Mouse (Mus musculus) heart, embryonic 14.5 days (tissue): Measurements from ENCODE around the gene Ddx6. TPM values are rescaled to one million over a fixed set of nuclear protein-coding genes. Genes with fewer than 3 reads are reported as not detected.

ENCODE experiments used
- ATAC-seq: fragments of 200-750 bp; cut with Nextera tagmentation; 2 replicates; pipeline ENCODE4 v1.8.0; 2017; ENCODE audit warnings: low read depth, moderate TSS enrichment; ENCODE audit not compliant: insufficient number of reproducible peaks, insufficient read depth, low FRiP score
- H3K27ac ChIP-seq, 2 experiments: fragments of 200-500 bp in 1 of 2; fragments of 300-500 bp in 1 of 2; sonication (generic) in 1 of 2; replicated peaks in 1 of 2; 2 replicates each; pipeline ENCODE4 v1.5.1; 2012 to 2014; ENCODE audit warnings: low read depth in 2 of 2, low read length in 2 of 2, control low read depth in 1 of 2, mild to moderate bottlenecking in 1 of 2, mixed read lengths in 1 of 2; ENCODE audit not compliant: control insufficient read depth in 1 of 2, insufficient read depth in 1 of 2
- H3K27me3 ChIP-seq: fragments of 300-500 bp; sonication (generic); 2 replicates; pipeline ENCODE4 v1.6.1; 2014; ENCODE audit warnings: mild to moderate bottlenecking, low read length, control low read depth; ENCODE audit not compliant: control insufficient read depth, insufficient read depth
- H3K36me3 ChIP-seq: fragments of 300-500 bp; sonication (generic); 2 replicates; pipeline ENCODE4 v1.6.1; 2014; ENCODE audit warnings: mild to moderate bottlenecking, control low read depth, low read length, mixed read lengths; ENCODE audit not compliant: control insufficient read depth, insufficient read depth
- H3K4me1 ChIP-seq, 2 experiments: fragments of 200-500 bp in 1 of 2; fragments of 300-500 bp in 1 of 2; sonication (generic) in 1 of 2; 2 replicates each; pipeline ENCODE4 v1.6.1; 2012 to 2014; ENCODE audit warnings: low read length in 2 of 2, control low read depth in 1 of 2, mixed read lengths in 1 of 2; ENCODE audit not compliant: control insufficient read depth in 2 of 2, insufficient read depth in 2 of 2
- H3K4me2 ChIP-seq: fragments of 300-500 bp; sonication (generic); 2 replicates; pipeline ENCODE4 v1.6.1; 2014; ENCODE audit warnings: mild to moderate bottlenecking, low read length
- H3K4me3 ChIP-seq, 2 experiments: fragments of 200-500 bp in 1 of 2; fragments of 300-500 bp in 1 of 2; sonication (generic) in 1 of 2; 2 replicates each; pipeline ENCODE4 v1.5.1; 2012 to 2014; ENCODE audit warnings: low read length in 2 of 2, mild to moderate bottlenecking in 2 of 2, control low read depth in 1 of 2, low read depth in 1 of 2, moderate library complexity in 1 of 2; ENCODE audit not compliant: control insufficient read depth in 1 of 2, insufficient read depth in 1 of 2
- H3K9ac ChIP-seq: fragments of 300-500 bp; sonication (generic); 2 replicates; pipeline ENCODE4 v1.6.1; 2014; ENCODE audit warnings: mild to moderate bottlenecking, low read length
- H3K9me3 ChIP-seq: fragments of 300-500 bp; sonication (generic); 2 replicates; pipeline ENCODE4 v1.6.1; 2016; ENCODE audit warnings: low read length, control low read depth; ENCODE audit not compliant: control insufficient read depth
- WGBS: fragments of 180-500 bp; shearing (Covaris S2); extraction: QIAGEN DNeasy Blood & Tissue Kit; methylation state at CpG from one replicate; pipeline ENCODE4 v1.1.7; 2014; 5-methylcytosine and 5-hydroxymethylcytosine counted together
- polyA plus RNA-seq: library from polyadenylated mRNA; unstranded; fragments of >200 nt; fragmentation: Nextera tagmentation; extraction: Ambion mirVana; gene quantifications from 2 replicates; pipeline ENCODE4 v1.2.1, GENCODE M21; 2014

The Ddx6 gene
- polyA plus RNA-seq, 1 experiment from 2014 or later = 14.9 TPM

DNA sequence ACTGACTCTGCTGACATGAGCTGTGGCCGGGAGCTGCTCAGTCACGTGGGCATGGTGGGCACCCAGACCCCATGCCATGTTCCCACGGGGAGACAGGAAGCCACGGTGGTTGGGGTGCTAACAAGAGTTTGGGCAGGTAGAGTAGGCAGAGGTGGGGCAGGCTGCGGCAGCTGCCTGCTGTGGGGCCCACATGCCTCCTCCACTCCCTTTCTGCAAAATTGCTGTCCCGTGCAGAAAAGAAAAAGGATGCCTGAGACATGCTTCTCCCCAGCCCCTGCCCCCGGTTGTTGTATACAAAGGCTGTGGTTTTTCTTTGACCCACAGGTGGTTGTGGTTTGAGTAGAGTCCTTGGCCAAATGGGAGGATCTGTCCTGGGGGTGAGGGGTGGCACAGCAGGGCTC lies 44.2 kb downstream of the Ddx6 start:
- Histone ChIP-seq H3K9ac (no peak overlapping the region), H3K9me3 (no peaks in the 10 kb centered on the region), H3K27ac (no peak overlapping the region), H3K36me3 (no peaks in the 10 kb centered on the region), H3K4me2 (no peak overlapping the region), H3K4me1 (0 out of 4 replicates have a peak, but pooled peaks cover 0 to 3% of the 10 kb centered on the region in 2 experiments), H3K27me3 (no peaks in the 10 kb centered on the region), H3K4me3 (no peak overlapping the region)
- no peak for ATAC-seq
- 79% methylated on average over 7 of the region's 7 CpGs for WGBS

DNA sequence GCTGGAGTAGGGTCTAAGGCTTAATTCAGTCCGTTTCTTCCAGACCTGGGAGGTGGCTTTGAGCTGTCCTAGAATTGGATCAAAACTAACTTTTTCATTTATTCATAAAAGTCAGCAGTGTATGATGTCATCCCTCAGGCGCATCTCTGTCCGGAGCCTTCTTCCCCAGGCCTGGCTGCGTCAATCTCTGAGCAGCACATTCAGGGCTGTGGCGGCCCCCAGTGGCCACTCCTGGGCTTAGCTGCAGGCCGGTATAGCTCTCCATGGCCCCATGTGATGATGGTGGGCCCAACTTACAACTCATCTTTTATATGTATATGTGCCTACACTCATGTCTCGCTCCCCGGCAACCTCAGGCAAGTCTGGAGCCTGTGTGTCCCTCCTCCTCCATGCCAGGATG lies 47.3 kb downstream of the Ddx6 start:
- Histone ChIP-seq H3K4me2 (no peak overlapping the region), H3K9me3 (no peaks in the 10 kb centered on the region), H3K27me3 (no peaks in the 10 kb centered on the region), H3K27ac (no peak overlapping the region), H3K9ac (no peak overlapping the region), H3K36me3 (no peaks in the 10 kb centered on the region), H3K4me1 (peaks cover 3 to 4% of the 10 kb centered on the region in 2 experiments; a peak in 2 of 4 replicates), H3K4me3 (no peak overlapping the region)
- 10% methylated on average over 8 of the region's 8 CpGs for WGBS
- peak; percentile 42; the same call in 1 of the 2 replicates for ATAC-seq

DNA sequence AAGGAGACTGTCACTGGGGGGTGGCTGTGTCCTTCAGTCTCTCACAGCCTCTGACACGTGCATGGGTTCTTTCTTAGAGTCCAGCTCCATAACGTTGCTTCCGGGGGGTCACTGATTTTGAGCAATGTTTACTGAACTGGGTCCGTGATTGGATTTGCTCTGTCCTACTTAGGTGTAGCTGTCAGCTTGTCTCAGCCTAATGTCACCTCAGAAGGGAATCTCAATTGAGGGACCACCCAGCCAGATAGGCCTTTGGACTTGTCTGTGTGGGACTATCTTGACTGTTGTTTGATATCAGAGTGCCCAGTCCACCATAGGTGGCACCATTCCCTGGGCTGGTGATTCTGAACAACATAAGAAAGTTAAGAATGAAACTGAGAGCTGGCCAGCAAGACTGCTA lies 49.2 kb downstream of the Ddx6 start:
- Histone ChIP-seq H3K4me3 (no peak overlapping the region), H3K36me3 (no peaks in the 10 kb centered on the region), H3K9ac (no peak overlapping the region), H3K27me3 (no peaks in the 10 kb centered on the region), H3K4me2 (no peak overlapping the region), H3K27ac (no peak overlapping the region), H3K4me1 (peaks cover 3 to 4% of the 10 kb centered on the region in 2 experiments; a peak in 2 of 4 replicates), H3K9me3 (no peaks in the 10 kb centered on the region)
- no peak for ATAC-seq
- WGBS = 63% methylated on average over 4 of the region's 4 CpGs

DNA sequence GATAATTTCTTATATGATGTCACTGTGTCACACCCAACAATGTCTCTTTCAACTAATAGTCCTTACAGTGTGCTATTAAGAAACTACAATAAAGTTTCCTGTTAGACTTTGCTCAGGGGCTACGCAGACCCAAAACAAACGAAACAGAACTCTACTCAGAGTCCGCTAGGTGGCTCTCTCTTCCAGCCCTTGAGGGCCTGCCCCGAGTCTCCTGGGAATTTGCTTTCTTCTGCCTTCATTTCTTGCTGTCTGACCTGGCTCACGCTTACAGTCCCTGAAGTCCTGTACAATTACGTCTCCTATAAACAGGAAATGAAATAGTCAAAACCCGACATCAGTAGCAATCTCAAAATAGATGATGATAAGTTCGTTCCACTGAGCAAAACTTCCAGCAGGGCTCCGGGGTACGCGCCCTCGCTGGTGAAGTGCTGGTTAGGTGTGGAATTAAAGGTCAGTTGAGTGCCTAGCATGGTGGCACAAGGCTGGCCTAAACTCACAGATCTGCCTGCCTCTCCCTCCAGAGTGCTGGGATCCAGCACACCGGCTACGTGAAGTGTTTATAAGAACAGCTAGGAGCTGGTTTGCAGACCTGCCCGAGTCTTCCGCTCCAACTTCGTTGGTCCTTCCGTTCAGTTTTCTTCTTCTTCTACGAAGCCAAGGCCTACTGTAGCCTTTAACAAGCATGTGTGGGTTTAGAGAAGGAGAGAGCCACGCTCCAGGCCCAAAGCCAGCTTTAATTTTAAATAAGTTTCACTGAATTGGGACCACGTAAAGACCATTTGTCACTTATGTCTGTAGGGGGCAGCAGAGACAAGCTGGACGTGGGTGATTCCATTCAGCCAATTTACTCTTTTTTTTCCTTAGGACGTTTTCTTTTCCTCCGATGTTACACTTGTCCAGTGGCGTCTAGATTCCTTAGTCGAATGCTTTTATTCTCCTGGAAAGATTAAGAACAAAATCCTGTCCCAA lies 50.7 kb downstream of the Ddx6 start:
- Histone ChIP-seq H3K9me3 (no peaks in the 10 kb centered on the region), H3K4me3 (peak overlapping the region; percentile 37 to 48), H3K27me3 (no peaks in the 10 kb centered on the region), H3K9ac (peak overlapping the region; percentile 65), H3K27ac (peak overlapping the region in 1 of 2 experiments; percentile 24; a peak in 1 of 4 replicates), H3K4me2 (peak overlapping the region; percentile 73), H3K36me3 (no peaks in the 10 kb centered on the region), H3K4me1 (peaks cover 3 to 4% of the 10 kb centered on the region in 2 experiments; a peak in 2 of 4 replicates)
- 20% methylated on average over 26 of the region's 26 CpGs for WGBS
- no peak; the same call in 1 of the 2 replicates for ATAC-seq

DNA sequence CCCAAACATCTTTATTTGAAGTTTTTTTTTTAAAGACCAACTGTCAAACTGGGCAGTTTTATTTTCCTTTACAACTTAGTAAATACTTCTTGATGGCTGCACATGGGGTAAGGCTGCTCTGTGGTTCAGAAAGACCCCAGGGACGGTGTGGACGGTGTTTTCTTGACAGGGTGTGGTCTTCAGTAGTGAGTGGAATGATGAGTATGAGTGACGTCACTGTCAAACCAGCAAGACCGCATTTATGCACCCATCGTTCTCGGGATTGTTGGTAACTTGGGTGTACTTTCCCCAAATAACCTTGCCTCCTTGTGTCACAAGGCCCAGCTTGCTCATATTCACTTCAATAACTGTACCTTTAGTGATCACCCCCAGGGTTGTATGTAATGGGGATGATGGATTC lies 59.0 kb downstream of the Ddx6 start:
- no peak overlapping the region for H3K9ac ChIP-seq
- no peak overlapping the region for H3K4me2 ChIP-seq
- no peaks in the 10 kb centered on the region for H3K36me3 ChIP-seq
- H3K4me1 ChIP-seq = no peaks in the 10 kb centered on the region
- no peak for ATAC-seq
- no peaks in the 10 kb centered on the region for H3K9me3 ChIP-seq
- H3K27me3 ChIP-seq = no peaks in the 10 kb centered on the region
- no peak overlapping the region for H3K27ac ChIP-seq
- no peak overlapping the region for H3K4me3 ChIP-seq
- WGBS = 80% methylated on average over 6 of the region's 6 CpGs

DNA sequence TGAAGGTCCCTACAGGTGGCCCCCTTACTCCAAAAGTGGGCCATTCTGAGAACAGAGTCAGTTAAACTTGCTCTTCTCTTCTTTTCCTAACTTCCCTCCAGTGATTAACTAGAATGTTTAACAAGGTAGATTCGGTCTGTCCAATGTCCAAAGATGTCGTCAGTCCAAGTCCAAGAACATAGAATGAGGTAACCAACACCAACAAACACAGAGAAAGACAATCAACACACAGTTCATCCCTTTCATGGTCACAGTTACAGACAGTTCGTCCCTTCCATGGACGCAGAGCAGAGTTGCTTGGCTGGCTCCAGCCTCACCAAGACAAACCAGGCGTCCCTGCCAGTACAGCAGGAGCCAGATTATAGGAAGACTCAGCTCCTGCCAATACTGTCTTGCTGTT lies 66.7 kb downstream of the Ddx6 start:
- Histone ChIP-seq H3K4me1 (no peaks in the 10 kb centered on the region), H3K27me3 (no peaks in the 10 kb centered on the region), H3K4me3 (no peak overlapping the region), H3K4me2 (no peak overlapping the region), H3K9me3 (no peaks in the 10 kb centered on the region), H3K9ac (no peak overlapping the region), H3K27ac (no peak overlapping the region), H3K36me3 (no peaks in the 10 kb centered on the region)
- WGBS = 78% methylated on average over 5 of the region's 5 CpGs
- no peak for ATAC-seq

DNA sequence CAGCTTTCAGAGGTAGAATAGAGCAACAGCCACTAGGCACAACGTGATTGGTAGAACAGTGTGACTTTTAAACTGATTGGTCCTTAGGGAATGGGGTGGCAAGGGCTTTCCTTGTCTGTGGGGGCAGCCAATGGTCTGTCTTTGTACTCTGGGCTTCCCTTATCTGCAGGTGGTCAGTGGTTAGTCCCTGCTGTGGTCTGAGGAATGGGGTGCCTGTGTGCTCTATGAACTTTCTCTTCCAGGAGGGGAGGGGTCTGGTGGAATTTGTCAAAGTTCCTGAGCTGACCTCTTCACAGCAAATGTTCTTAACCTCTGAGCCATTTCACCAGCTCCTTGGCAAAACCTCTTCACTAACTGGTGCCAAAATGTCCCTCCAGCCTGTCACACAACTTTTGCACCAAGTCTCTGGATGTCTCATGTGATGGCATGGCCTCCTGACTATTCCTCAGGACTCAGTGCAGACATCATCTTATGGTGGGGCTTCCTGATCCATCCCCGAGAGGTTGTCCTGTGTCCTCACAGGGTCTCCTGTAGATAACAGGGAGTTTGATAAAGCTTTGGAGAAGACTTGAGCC lies 67.7 kb downstream of the Ddx6 start:
- WGBS = 54% methylated on average over 2 of the region's 2 CpGs
- no peak for ATAC-seq

More for the DNA sequence above, 67.7 kb downstream of the Ddx6 start:
- Histone ChIP-seq H3K27me3 (no peaks in the 10 kb centered on the region), H3K9me3 (no peaks in the 10 kb centered on the region), H3K4me3 (no peak overlapping the region), H3K4me2 (no peak overlapping the region), H3K9ac (no peak overlapping the region), H3K4me1 (no peaks in the 10 kb centered on the region), H3K36me3 (no peaks in the 10 kb centered on the region), H3K27ac (no peak overlapping the region)
